Mouse (Mus musculus): ENCODE results near the gene Lrrc31. TPM values are rescaled to one million over a fixed set of nuclear protein-coding genes. Genes with fewer than 3 reads are reported as not detected.

Lrrc31 gene
- polyA plus RNA-seq, 1 experiment: 8.8 TPM

GRCm38 (mm10) chr3:30695661-30696060, 4.0 kb downstream of the Lrrc31 start:
- Histone ChIP-seq H3K27ac (ENCODE audit: insufficient read depth, low read depth, low read length) (peak overlapping the region; percentile 77; the same call in 1 of the 2 replicates), H3K4me3 (ENCODE audit: insufficient read depth, low read depth, low read length) (no peak overlapping the region), H3K4me1 (ENCODE audit: control insufficient read depth, insufficient read depth, low read length) (peaks cover 3% of the 10 kb centered on the region; the same call in 1 of the 2 replicates), H3K36me3 (ENCODE audit: control insufficient read depth, insufficient read depth, low read length) (no peaks in the 10 kb centered on the region), H3K27me3 (replicated peaks; ENCODE audit: control insufficient read depth, insufficient read depth, low read length) (no peaks in the 10 kb centered on the region)
- TF ChIP-seq CTCF (conservative IDR thresholded peaks at IDR 0.05; ENCODE audit: insufficient read depth, insufficient read length, low read depth, low read length) (no peak), POLR2A (IDR thresholded peaks at IDR 0.05; ENCODE audit: low read depth, low read length) (no peak)
- no peak for DNase-seq
- WGBS: 89% methylated on average over 2 of the region's 2 CpGs

- TF ChIP-seq POLR2A (IDR thresholded peaks at IDR 0.05; ENCODE audit: low read depth, low read length) (no peak), CTCF (conservative IDR thresholded peaks at IDR 0.05; ENCODE audit: insufficient read depth, insufficient read length, low read depth, low read length) (no peak)
- 64% methylated on average over 7 of the region's 7 CpGs for WGBS
Measured at GRCm38 (mm10) chr3:30690976-30691375, 8.7 kb downstream of the Lrrc31 start.

DNA sequence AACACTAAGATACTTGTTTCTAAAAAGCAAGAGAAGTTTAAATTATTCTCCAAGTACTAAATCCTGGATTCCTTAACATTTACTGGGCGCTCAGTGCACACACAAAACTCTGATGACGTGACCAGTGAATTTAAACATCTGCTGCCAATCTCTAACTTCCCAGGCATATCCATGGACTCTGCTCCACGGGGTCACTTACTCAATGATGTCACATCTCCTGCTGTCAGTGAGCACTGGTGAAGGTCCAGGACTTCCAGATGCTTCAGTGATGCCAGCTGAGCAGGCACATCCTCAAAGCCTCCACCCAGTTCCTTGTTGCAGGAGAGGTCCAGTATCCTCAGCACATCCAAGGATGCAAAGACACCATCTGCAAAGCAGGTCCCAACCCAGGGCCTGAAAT, 12.4 kb downstream of the Lrrc31 start:
- Histone ChIP-seq H3K27me3 (replicated peaks; ENCODE audit: control insufficient read depth, insufficient read depth, low read length) (no peaks in the 10 kb centered on the region), H3K4me3 (ENCODE audit: insufficient read depth, low read depth, low read length) (no peak overlapping the region), H3K36me3 (ENCODE audit: control insufficient read depth, insufficient read depth, low read length) (no peaks in the 10 kb centered on the region), H3K27ac (ENCODE audit: insufficient read depth, low read depth, low read length) (no peak overlapping the region), H3K4me1 (ENCODE audit: control insufficient read depth, insufficient read depth, low read length) (no peaks in the 10 kb centered on the region)
- DNase-seq: no peak
- WGBS: 75% methylated on average over 3 of the region's 3 CpGs
- no peak for TF ChIP-seq POLR2A (IDR thresholded peaks at IDR 0.05; ENCODE audit: low read depth, low read length)
- no peak for TF ChIP-seq CTCF (conservative IDR thresholded peaks at IDR 0.05; ENCODE audit: insufficient read depth, insufficient read length, low read depth, low read length)

More at GRCm38 (mm10) chr3:30690976-30691375, 8.7 kb downstream of the Lrrc31 start:
- no peak for DNase-seq
- Histone ChIP-seq H3K36me3 (ENCODE audit: control insufficient read depth, insufficient read depth, low read length) (no peaks in the 10 kb centered on the region), H3K27me3 (replicated peaks; ENCODE audit: control insufficient read depth, insufficient read depth, low read length) (no peaks in the 10 kb centered on the region), H3K27ac (ENCODE audit: insufficient read depth, low read depth, low read length) (no peak overlapping the region), H3K4me3 (ENCODE audit: insufficient read depth, low read depth, low read length) (no peak overlapping the region), H3K4me1 (ENCODE audit: control insufficient read depth, insufficient read depth, low read length) (no peaks in the 10 kb centered on the region)

GRCm38 (mm10) chr3:30683190-30683589, 16.5 kb downstream of the Lrrc31 start:
- Histone ChIP-seq H3K36me3 (ENCODE audit: control insufficient read depth, insufficient read depth, low read length) (no peaks in the 10 kb centered on the region), H3K4me3 (ENCODE audit: insufficient read depth, low read depth, low read length) (no peak overlapping the region), H3K27ac (ENCODE audit: insufficient read depth, low read depth, low read length) (no peak overlapping the region), H3K4me1 (ENCODE audit: control insufficient read depth, insufficient read depth, low read length) (no peaks in the 10 kb centered on the region), H3K27me3 (replicated peaks; ENCODE audit: control insufficient read depth, insufficient read depth, low read length) (no peaks in the 10 kb centered on the region)
- DNase-seq: no peak
- WGBS: 89% methylated on average over 6 of the region's 6 CpGs
- no peak for TF ChIP-seq CTCF (conservative IDR thresholded peaks at IDR 0.05; ENCODE audit: insufficient read depth, insufficient read length, low read depth, low read length)
- TF ChIP-seq POLR2A (IDR thresholded peaks at IDR 0.05; ENCODE audit: low read depth, low read length): no peak

DNA sequence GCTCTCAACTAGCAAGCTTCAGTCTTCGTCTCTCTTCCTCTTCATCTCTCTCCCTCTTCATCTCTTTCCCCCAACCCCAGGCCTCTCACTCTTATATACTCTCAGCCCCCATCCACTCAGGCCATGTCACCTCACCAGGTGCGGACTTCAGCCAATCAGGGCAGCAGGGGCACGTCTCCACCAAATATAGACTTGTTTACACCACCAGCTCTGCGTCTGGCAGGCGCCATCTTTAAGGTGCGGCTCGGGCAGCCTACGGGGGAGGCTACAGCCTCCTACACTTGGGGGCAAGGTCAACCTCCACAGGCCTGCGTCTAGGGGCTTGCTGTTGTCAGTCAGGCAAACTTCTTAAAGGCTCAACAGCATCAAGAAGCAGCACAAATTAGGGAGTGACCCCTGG, 41.2 kb downstream of the Lrrc31 start:
- Histone ChIP-seq H3K36me3 (ENCODE audit: control insufficient read depth, insufficient read depth, low read length) (no peaks in the 10 kb centered on the region), H3K27ac (ENCODE audit: insufficient read depth, low read depth, low read length) (no peak overlapping the region), H3K4me3 (ENCODE audit: insufficient read depth, low read depth, low read length) (no peak overlapping the region), H3K27me3 (replicated peaks; ENCODE audit: control insufficient read depth, insufficient read depth, low read length) (no peaks in the 10 kb centered on the region), H3K4me1 (ENCODE audit: control insufficient read depth, insufficient read depth, low read length) (no peaks in the 10 kb centered on the region)
- WGBS: 80% methylated on average over 9 of the region's 9 CpGs
- no peak for DNase-seq
- no peak for TF ChIP-seq CTCF (conservative IDR thresholded peaks at IDR 0.05; ENCODE audit: insufficient read depth, insufficient read length, low read depth, low read length)
- no peak for TF ChIP-seq POLR2A (IDR thresholded peaks at IDR 0.05; ENCODE audit: low read depth, low read length)

DNA sequence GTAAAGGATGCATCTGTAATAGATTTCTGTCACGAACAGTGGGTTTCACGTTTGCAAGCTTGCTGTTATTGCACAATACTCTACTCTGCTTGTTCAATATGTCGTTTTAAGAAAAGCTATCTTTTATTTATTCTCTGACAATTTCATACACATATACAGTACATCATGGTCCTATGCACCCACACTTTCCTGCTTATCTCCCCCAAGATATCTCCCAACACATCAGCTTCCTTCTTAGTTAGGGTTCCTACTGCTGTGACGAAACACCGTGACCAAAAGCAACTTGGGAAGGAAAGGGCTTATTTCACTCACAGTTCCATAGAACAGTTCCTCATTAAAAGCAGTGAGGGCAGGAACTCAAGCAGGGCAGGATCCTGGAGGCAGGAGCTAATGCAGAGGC, 43.7 kb downstream of the Lrrc31 start:
- DNase-seq: no peak

GRCm38 (mm10) chr3:30650062-30650841, 49.4 kb downstream of the Lrrc31 start:
- WGBS: under 1% methylated on average over 41 of the region's 41 CpGs

More for the DNA sequence above, 43.7 kb downstream of the Lrrc31 start:
- no peaks in the 10 kb centered on the region for H3K27me3 ChIP-seq (replicated peaks; ENCODE audit: control insufficient read depth, insufficient read depth, low read length)
- no peak overlapping the region for H3K27ac ChIP-seq (ENCODE audit: insufficient read depth, low read depth, low read length)
- WGBS: 78% methylated on average over 5 of the region's 5 CpGs
- no peak overlapping the region for H3K4me3 ChIP-seq (ENCODE audit: insufficient read depth, low read depth, low read length)
- H3K4me1 ChIP-seq (ENCODE audit: control insufficient read depth, insufficient read depth, low read length): no peaks in the 10 kb centered on the region
- no peaks in the 10 kb centered on the region for H3K36me3 ChIP-seq (ENCODE audit: control insufficient read depth, insufficient read depth, low read length)
- TF ChIP-seq CTCF (conservative IDR thresholded peaks at IDR 0.05; ENCODE audit: insufficient read depth, insufficient read length, low read depth, low read length) (no peak), POLR2A (IDR thresholded peaks at IDR 0.05; ENCODE audit: low read depth, low read length) (no peak)

More at GRCm38 (mm10) chr3:30650062-30650841, 49.4 kb downstream of the Lrrc31 start:
- no peaks in the 10 kb centered on the region for H3K27me3 ChIP-seq (replicated peaks; ENCODE audit: control insufficient read depth, insufficient read depth, low read length)
- no peak; the same call in 1 of the 2 replicates for TF ChIP-seq CTCF (conservative IDR thresholded peaks at IDR 0.05; ENCODE audit: insufficient read depth, insufficient read length, low read depth, low read length)
- TF ChIP-seq POLR2A (IDR thresholded peaks at IDR 0.05; ENCODE audit: low read depth, low read length): no peak
- H3K36me3 ChIP-seq (ENCODE audit: control insufficient read depth, insufficient read depth, low read length): no peaks in the 10 kb centered on the region
- no peak overlapping the region for H3K27ac ChIP-seq (ENCODE audit: insufficient read depth, low read depth, low read length)
- peak overlapping the region; percentile 39 for H3K4me3 ChIP-seq (ENCODE audit: insufficient read depth, low read depth, low read length)
- peak; percentile 61 for DNase-seq
- H3K4me1 ChIP-seq (ENCODE audit: control insufficient read depth, insufficient read depth, low read length): no peaks in the 10 kb centered on the region

Data from kidney, adult 2 months (tissue).